Mouse (Mus musculus) liver (tissue): Measurements from ENCODE around the gene Neurod1.

Experiments used
- DNase-seq: peaks from one replicate; pipeline ENCODE4 v3.0.0-alpha.2; 2020; ENCODE audit warnings: mixed read lengths

Gene Neurod1

GRCm38 (mm10) chr2:79442906-79443305 lies 13.6 kb downstream of the Neurod1 start:
- DNase-seq = no peak

GRCm38 (mm10) chr2:79442227-79442626 lies 14.3 kb downstream of the Neurod1 start:
- DNase-seq = no peak

GRCm38 (mm10) chr2:79430061-79430460 lies 26.5 kb downstream of the Neurod1 start:
- DNase-seq = no peak

- DNase-seq = peak; percentile 41
Measured at GRCm38 (mm10) chr2:79429650-79430049, 26.9 kb downstream of the Neurod1 start.

GRCm38 (mm10) chr2:79429108-79429507 lies 27.4 kb downstream of the Neurod1 start:
- no peak for DNase-seq

GRCm38 (mm10) chr2:79428569-79429104 lies 27.9 kb downstream of the Neurod1 start:
- DNase-seq = peak; percentile 6

GRCm38 (mm10) chr2:79428022-79428421 lies 28.5 kb downstream of the Neurod1 start:
- no peak for DNase-seq

- DNase-seq = no peak
Measured at GRCm38 (mm10) chr2:79421696-79422095, 34.9 kb downstream of the Neurod1 start.

- DNase-seq = no peak
Measured at GRCm38 (mm10) chr2:79414505-79414904, 42.0 kb downstream of the Neurod1 start.

GRCm38 (mm10) chr2:79410903-79411255 lies 45.7 kb downstream of the Neurod1 start:
- no peak for DNase-seq

- DNase-seq = no peak
Measured at GRCm38 (mm10) chr2:79410247-79410902, 46.2 kb downstream of the Neurod1 start.

GRCm38 (mm10) chr2:79405661-79406405 lies 50.7 kb downstream of the Neurod1 start:
- DNase-seq = no peak
